Mouse (Mus musculus): Measurements from ENCODE around the gene Vmn2r115. TPM values are rescaled to one million over a fixed set of nuclear protein-coding genes. Genes with fewer than 3 reads are reported as not detected.
"Not testable (repeated sequence)": the region's sequence is repeated elsewhere in the genome, so short reads cannot be mapped to it uniquely, and the experiment has no call there.

Vmn2r115 gene
- not detected in 2 replicates for polyA plus RNA-seq (2015; fragmentation: Nextera tagmentation; extraction: Ambion mirVana)

DNA sequence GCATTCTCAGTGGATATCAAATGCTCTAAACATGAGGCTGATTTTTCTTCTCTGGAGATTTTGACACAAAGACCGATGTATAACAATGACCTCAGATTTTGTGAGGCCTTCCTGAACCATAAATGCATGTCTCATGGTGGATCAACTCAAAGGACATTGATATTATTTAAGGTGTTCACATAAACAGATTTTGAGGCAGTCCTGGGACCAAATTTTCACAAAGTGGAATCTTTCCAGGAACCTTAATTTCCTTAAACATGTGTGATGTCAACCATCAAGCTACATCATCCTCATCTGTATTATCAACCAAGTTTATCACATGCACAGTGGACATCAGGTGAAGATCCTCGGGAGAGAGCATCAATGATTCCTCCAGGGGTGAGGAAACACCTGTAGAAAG, at the start of gene Vmn2r115:
Gene Vmn2r115 (plus strand): TSS at position 301 of the 400 bp plus-strand sequence.
- 45% methylated on average over 2 of the region's 2 CpGs for WGBS
- H3K27ac ChIP-seq (replicated peaks); H3K4me2 ChIP-seq; H3K4me3 ChIP-seq; H3K9me3 ChIP-seq; H3K9ac ChIP-seq; H3K36me3 ChIP-seq; ATAC-seq (ENCODE audit: low read depth); H3K27me3 ChIP-seq; H3K4me1 ChIP-seq (replicated peaks): not testable (repeated sequence)

DNA sequence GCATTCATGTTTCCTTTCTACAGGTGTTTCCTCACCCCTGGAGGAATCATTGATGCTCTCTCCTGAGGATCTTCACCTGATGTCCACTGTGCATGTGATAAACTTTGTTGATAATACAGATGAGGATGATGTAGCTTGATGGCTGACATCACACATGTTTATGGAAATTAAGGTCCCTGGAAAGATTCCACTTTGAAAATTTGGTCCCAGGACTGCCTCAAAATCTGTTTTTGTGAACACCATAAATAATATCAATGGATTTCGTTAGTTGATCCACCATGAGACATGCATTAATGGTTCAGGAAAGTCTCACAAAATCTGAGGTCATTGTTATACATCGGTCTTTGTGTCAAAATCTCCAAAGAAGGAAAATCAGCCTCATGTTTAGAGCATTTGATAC, 31.1 kb upstream of the Vmn2r115 start, which contains the start of gene Vmn2r114:
Gene Vmn2r114 (minus strand): TSS at position 101 of the 400 bp plus-strand sequence.
- not testable (repeated sequence) for ATAC-seq (ENCODE audit: low read depth); H3K36me3 ChIP-seq; H3K9me3 ChIP-seq; H3K27ac ChIP-seq (replicated peaks); H3K4me2 ChIP-seq; H3K27me3 ChIP-seq; H3K4me1 ChIP-seq (replicated peaks); H3K9ac ChIP-seq; H3K4me3 ChIP-seq
- WGBS, result 63% methylated on average over 2 of the region's 2 CpGs

DNA sequence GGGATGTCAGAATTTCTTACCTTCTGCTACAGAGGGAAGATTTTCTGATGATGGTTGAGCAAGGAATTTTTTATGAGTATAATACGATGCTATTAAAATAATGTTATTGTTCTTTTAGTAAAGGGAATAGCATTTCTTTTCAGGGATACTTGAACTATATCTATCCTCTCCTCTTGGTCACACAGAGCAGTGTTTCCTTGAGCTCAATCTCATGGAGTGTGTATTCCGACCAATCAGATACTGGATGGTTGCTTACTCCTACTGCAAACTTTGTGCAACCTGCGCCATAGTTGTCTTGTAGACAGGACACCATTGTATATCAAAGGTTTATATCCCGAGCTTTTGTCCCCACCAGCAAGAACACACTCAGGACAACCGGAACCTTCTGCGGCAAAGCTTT, 12.9 kb upstream of the Vmn2r115 start:
- no peak overlapping the region for H3K4me2 ChIP-seq
- WGBS, result 77% methylated on average over 6 of the region's 6 CpGs
- H3K9ac ChIP-seq, result no peak overlapping the region
- H3K4me1 ChIP-seq (replicated peaks), result no peaks in the 10 kb centered on the region
- no peak overlapping the region for H3K4me3 ChIP-seq
- no peaks in the 10 kb centered on the region for H3K27me3 ChIP-seq
- no peak for ATAC-seq (ENCODE audit: low read depth)
- H3K36me3 ChIP-seq, result no peaks in the 10 kb centered on the region
- H3K9me3 ChIP-seq, result peaks cover 25% of the 10 kb centered on the region
- no peak overlapping the region for H3K27ac ChIP-seq (replicated peaks)

DNA sequence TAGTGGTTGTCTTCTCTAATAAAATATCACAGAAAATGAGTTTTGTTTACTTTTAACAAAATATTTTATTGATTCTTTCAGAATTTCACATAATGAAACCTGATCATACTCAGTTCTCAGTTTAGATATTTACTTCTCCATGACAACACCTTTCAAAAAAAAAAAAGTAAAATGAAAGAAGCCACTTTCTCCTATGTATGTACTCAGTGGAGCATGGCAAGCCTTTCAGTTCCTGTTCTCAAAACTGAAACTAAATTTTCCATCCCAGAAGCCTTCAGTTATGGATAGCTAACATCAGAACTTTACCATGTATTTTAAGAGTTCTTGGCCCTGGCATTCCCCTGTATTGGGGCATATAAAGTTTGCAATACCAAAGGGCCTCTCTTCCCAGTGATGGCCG, 8.1 kb downstream of the Vmn2r115 start:
- Histone ChIP-seq H3K9me3 (no peaks in the 10 kb centered on the region), H3K9ac (no peak overlapping the region), H3K27me3 (no peaks in the 10 kb centered on the region), H3K4me3 (no peak overlapping the region), H3K36me3 (no peaks in the 10 kb centered on the region), H3K4me2 (no peak overlapping the region), H3K4me1 (replicated peaks) (no peaks in the 10 kb centered on the region), H3K27ac (replicated peaks) (no peak overlapping the region)
- 81% methylated on average over 1 of the region's 1 CpGs for WGBS
- ATAC-seq (ENCODE audit: low read depth), result no peak

- not testable (repeated sequence) for H3K9me3 ChIP-seq; H3K36me3 ChIP-seq; H3K4me1 ChIP-seq (replicated peaks); H3K4me2 ChIP-seq; H3K9ac ChIP-seq; H3K4me3 ChIP-seq; ATAC-seq (ENCODE audit: low read depth); H3K27ac ChIP-seq (replicated peaks); H3K27me3 ChIP-seq
These were observed 40.8 kb downstream of the Vmn2r115 start, which contains the start of gene Vmn2r116 for GRCm38 (mm10) chr17:23384304-23384703. Vmn2r116 (plus strand) TSS chr17:23384604.

Other genes starting within 250 kb of the Vmn2r115 start
- 23.2 and 25.6 TPM in 2 replicates for gene Zfp40, start 150.5 kb upstream of the Vmn2r115 start, polyA plus RNA-seq (2015; fragmentation: Nextera tagmentation; extraction: Ambion mirVana)
- gene Vmn2r114, start 31.2 kb upstream of the Vmn2r115 start, polyA plus RNA-seq (2015; fragmentation: Nextera tagmentation; extraction: Ambion mirVana), result not detected in 2 replicates
- gene Vmn2r116, start 40.9 kb downstream of the Vmn2r115 start, polyA plus RNA-seq (2015; fragmentation: Nextera tagmentation; extraction: Ambion mirVana), result not detected in 2 replicates
- gene Vmn2r117, start 136.0 kb downstream of the Vmn2r115 start, polyA plus RNA-seq (2015; fragmentation: Nextera tagmentation; extraction: Ambion mirVana), result not detected in 2 replicates
- 17.4 and 17.8 TPM in 2 replicates for gene Zfp213, start 220.5 kb downstream of the Vmn2r115 start, polyA plus RNA-seq (2015; fragmentation: Nextera tagmentation; extraction: Ambion mirVana)